Mouse (Mus musculus): ENCODE data around the gene Bnc2. TPM values are rescaled to one million over a fixed set of nuclear protein-coding genes. Genes with fewer than 3 reads are reported as not detected.

Bnc2 gene
- polyA plus RNA-seq, 1 experiment, result 20.1 TPM

GRCm38 (mm10) chr4:84308226-84308862, 366.7 kb downstream of the Bnc2 start:
- no peak for TF ChIP-seq POLR2A (IDR thresholded peaks at IDR 0.05; ENCODE audit: low read depth, low read length)
- no peak for TF ChIP-seq CTCF (conservative IDR thresholded peaks at IDR 0.05; ENCODE audit: insufficient read depth, insufficient read length, low read depth, low read length)
- WGBS, result 48% methylated on average over 4 of the region's 4 CpGs
- no peaks in the 10 kb centered on the region; the same call in 1 of the 2 replicates for H3K4me1 ChIP-seq (ENCODE audit: control insufficient read depth, insufficient read depth, low read length)

DNA sequence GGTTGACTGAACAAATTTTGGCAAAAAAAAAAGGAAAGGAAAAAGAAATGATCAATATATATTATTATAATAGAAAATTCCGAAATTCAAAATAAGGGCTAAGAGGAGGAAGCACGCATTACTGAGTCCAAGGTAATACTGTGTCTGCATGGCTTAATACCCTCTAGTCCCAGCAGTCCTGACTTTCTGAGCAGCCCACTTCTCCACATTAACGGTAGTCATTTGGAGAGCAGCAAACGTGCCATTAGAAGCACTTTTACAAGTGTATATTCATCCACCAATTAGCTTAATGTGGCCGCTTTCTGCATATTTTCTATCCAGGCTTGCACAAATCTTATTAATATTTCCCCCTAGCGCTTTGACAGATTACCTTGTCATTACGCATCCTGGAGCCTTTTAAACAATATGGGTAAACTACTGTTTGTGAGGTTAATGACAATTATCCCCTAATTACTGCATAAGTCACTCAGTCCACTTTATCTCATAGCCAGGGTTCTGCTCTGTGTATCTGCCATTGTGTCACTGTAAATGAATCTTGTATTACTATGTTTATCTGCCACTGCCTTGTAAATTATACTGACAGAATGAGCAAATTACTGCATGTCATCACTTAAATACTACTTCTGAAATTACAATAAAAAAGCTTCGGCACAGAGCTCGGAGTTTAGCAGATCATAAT, 368.0 kb downstream of the Bnc2 start:
- Histone ChIP-seq H3K4me1 (ENCODE audit: control insufficient read depth, insufficient read depth, low read length) (no peaks in the 10 kb centered on the region; the same call in 1 of the 2 replicates), H3K4me3 (ENCODE audit: insufficient read depth, low read depth, low read length) (no peak overlapping the region), H3K27me3 (replicated peaks; ENCODE audit: control insufficient read depth, insufficient read depth, low read length) (no peaks in the 10 kb centered on the region), H3K36me3 (ENCODE audit: control insufficient read depth, insufficient read depth, low read length) (no peaks in the 10 kb centered on the region), H3K27ac (ENCODE audit: insufficient read depth, low read depth, low read length) (no peak overlapping the region)
- DNase-seq, result no peak
- no peak for TF ChIP-seq CTCF (conservative IDR thresholded peaks at IDR 0.05; ENCODE audit: insufficient read depth, insufficient read length, low read depth, low read length)
- TF ChIP-seq POLR2A (IDR thresholded peaks at IDR 0.05; ENCODE audit: low read depth, low read length), result no peak
- 84% methylated on average over 9 of the region's 9 CpGs for WGBS

More at GRCm38 (mm10) chr4:84308226-84308862, 366.7 kb downstream of the Bnc2 start:
- Histone ChIP-seq H3K36me3 (ENCODE audit: control insufficient read depth, insufficient read depth, low read length) (no peaks in the 10 kb centered on the region), H3K27me3 (replicated peaks; ENCODE audit: control insufficient read depth, insufficient read depth, low read length) (no peaks in the 10 kb centered on the region), H3K27ac (ENCODE audit: insufficient read depth, low read depth, low read length) (no peak overlapping the region), H3K4me3 (ENCODE audit: insufficient read depth, low read depth, low read length) (no peak overlapping the region)
- no peak for DNase-seq

DNA sequence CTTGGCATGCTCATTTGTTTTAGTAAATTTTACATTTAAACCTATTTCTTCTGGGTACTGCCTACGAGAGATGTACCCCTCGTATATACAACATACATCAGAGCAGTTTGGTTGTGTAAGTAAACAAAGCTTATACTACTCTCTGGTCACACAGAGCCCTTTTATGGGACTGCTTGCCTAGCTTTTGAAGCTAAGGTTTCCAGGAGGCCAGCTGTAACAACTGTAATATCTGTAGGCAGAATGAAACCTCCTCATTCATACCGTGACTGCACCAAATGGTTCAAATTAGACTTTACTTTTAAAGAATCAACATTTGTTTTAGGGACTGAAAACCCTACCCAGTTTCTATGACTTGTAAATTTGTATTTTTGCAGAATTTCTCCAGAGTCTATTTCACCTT, 372.1 kb downstream of the Bnc2 start:
- no peak overlapping the region for H3K27ac ChIP-seq (ENCODE audit: insufficient read depth, low read depth, low read length)
- no peaks in the 10 kb centered on the region for H3K27me3 ChIP-seq (replicated peaks; ENCODE audit: control insufficient read depth, insufficient read depth, low read length)
- no peaks in the 10 kb centered on the region; the same call in 1 of the 2 replicates for H3K4me1 ChIP-seq (ENCODE audit: control insufficient read depth, insufficient read depth, low read length)
- H3K36me3 ChIP-seq (ENCODE audit: control insufficient read depth, insufficient read depth, low read length), result no peaks in the 10 kb centered on the region
- 79% methylated on average over 3 of the region's 3 CpGs for WGBS
- DNase-seq, result no peak
- no peak overlapping the region for H3K4me3 ChIP-seq (ENCODE audit: insufficient read depth, low read depth, low read length)
- TF ChIP-seq CTCF (conservative IDR thresholded peaks at IDR 0.05; ENCODE audit: insufficient read depth, insufficient read length, low read depth, low read length), result no peak
- no peak for TF ChIP-seq POLR2A (IDR thresholded peaks at IDR 0.05; ENCODE audit: low read depth, low read length)

GRCm38 (mm10) chr4:84285153-84285552, 389.9 kb downstream of the Bnc2 start:
- Histone ChIP-seq H3K27me3 (replicated peaks; ENCODE audit: control insufficient read depth, insufficient read depth, low read length) (no peaks in the 10 kb centered on the region), H3K4me3 (ENCODE audit: insufficient read depth, low read depth, low read length) (no peak overlapping the region), H3K27ac (ENCODE audit: insufficient read depth, low read depth, low read length) (no peak overlapping the region), H3K36me3 (ENCODE audit: control insufficient read depth, insufficient read depth, low read length) (no peaks in the 10 kb centered on the region), H3K4me1 (ENCODE audit: control insufficient read depth, insufficient read depth, low read length) (no peaks in the 10 kb centered on the region)
- no peak for TF ChIP-seq CTCF (conservative IDR thresholded peaks at IDR 0.05; ENCODE audit: insufficient read depth, insufficient read length, low read depth, low read length)
- TF ChIP-seq POLR2A (IDR thresholded peaks at IDR 0.05; ENCODE audit: low read depth, low read length), result no peak
- no peak for DNase-seq
- 88% methylated on average over 5 of the region's 5 CpGs for WGBS

DNA sequence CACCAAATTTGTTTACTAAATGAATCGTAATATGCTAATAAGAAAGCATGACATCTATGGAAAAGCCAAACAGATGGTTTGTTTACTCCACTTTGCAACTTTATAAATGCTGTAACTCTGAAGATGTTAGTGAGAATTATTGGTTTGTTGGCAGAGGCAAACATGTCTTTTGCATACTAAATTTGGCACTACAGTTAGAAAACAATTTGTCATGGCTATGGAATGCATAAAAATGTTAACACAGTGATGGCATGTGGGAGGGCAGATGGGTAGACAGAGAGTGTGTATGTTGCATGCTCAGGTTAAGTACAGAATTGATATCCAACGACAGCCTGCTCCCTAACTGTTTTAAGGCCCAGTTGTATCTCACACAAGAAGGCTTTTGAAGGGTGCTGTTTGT, 392.4 kb downstream of the Bnc2 start:
- Histone ChIP-seq H3K36me3 (ENCODE audit: control insufficient read depth, insufficient read depth, low read length) (no peaks in the 10 kb centered on the region), H3K27ac (ENCODE audit: insufficient read depth, low read depth, low read length) (no peak overlapping the region), H3K4me3 (ENCODE audit: insufficient read depth, low read depth, low read length) (no peak overlapping the region), H3K27me3 (replicated peaks; ENCODE audit: control insufficient read depth, insufficient read depth, low read length) (no peaks in the 10 kb centered on the region), H3K4me1 (ENCODE audit: control insufficient read depth, insufficient read depth, low read length) (no peaks in the 10 kb centered on the region)
- TF ChIP-seq POLR2A (IDR thresholded peaks at IDR 0.05; ENCODE audit: low read depth, low read length), result no peak
- no peak for TF ChIP-seq CTCF (conservative IDR thresholded peaks at IDR 0.05; ENCODE audit: insufficient read depth, insufficient read length, low read depth, low read length)
- no peak for DNase-seq
- 67% methylated on average over 2 of the region's 2 CpGs for WGBS

DNA sequence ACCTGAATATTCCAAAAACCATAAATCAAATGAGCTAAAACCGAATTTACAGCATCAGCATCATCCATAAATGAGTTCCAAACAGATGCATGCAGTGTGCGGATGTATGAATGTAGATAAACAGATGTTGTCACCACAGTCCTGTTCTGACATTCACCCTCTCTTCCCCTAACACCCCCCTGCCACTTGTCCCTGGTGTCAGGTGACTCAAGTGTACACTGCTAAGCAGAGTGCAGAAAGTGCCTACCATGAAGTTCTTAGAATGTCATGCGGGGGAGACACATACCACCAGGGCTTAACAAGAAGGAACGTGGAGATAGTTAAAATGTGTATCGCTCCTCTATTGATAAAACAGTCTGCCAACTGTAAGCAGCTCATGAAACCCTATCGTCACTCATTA, 396.9 kb downstream of the Bnc2 start:
- H3K27ac ChIP-seq (ENCODE audit: insufficient read depth, low read depth, low read length), result no peak overlapping the region
- no peaks in the 10 kb centered on the region for H3K36me3 ChIP-seq (ENCODE audit: control insufficient read depth, insufficient read depth, low read length)
- H3K4me1 ChIP-seq (ENCODE audit: control insufficient read depth, insufficient read depth, low read length), result no peaks in the 10 kb centered on the region
- no peaks in the 10 kb centered on the region for H3K27me3 ChIP-seq (replicated peaks; ENCODE audit: control insufficient read depth, insufficient read depth, low read length)
- TF ChIP-seq POLR2A (IDR thresholded peaks at IDR 0.05; ENCODE audit: low read depth, low read length) (no peak), CTCF (conservative IDR thresholded peaks at IDR 0.05; ENCODE audit: insufficient read depth, insufficient read length, low read depth, low read length) (no peak)
- WGBS, result 61% methylated on average over 6 of the region's 6 CpGs
- no peak for DNase-seq
- no peak overlapping the region for H3K4me3 ChIP-seq (ENCODE audit: insufficient read depth, low read depth, low read length)

DNA sequence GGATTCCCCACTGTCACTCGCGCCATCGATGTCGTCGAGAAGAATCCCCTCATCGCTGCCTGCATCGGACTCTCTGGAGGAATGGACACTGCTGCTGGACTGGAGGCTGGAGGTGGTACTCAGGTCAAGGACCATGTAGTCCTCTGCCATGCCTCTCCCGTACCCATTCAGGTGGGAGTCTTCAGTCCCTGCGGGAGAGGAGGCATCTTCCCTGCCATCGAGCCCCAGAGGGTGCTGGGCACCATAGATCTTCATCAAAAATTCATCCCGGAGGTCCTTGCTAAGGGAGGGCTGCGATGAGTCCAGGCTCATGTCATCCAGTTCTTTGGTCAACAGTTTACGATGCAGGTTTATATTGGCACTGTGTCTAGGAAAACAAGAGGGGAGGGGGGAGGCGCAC, 399.0 kb downstream of the Bnc2 start:
- 81% methylated on average over 14 of the region's 14 CpGs for WGBS
- H3K27ac ChIP-seq (ENCODE audit: insufficient read depth, low read depth, low read length), result no peak overlapping the region
- no peak for DNase-seq
- no peak for TF ChIP-seq CTCF (conservative IDR thresholded peaks at IDR 0.05; ENCODE audit: insufficient read depth, insufficient read length, low read depth, low read length)
- TF ChIP-seq POLR2A (IDR thresholded peaks at IDR 0.05; ENCODE audit: low read depth, low read length), result no peak
- no peaks in the 10 kb centered on the region for H3K27me3 ChIP-seq (replicated peaks; ENCODE audit: control insufficient read depth, insufficient read depth, low read length)
- no peaks in the 10 kb centered on the region for H3K4me1 ChIP-seq (ENCODE audit: control insufficient read depth, insufficient read depth, low read length)
- H3K4me3 ChIP-seq (ENCODE audit: insufficient read depth, low read depth, low read length), result no peak overlapping the region
- no peaks in the 10 kb centered on the region for H3K36me3 ChIP-seq (ENCODE audit: control insufficient read depth, insufficient read depth, low read length)
